Mouse (Mus musculus): Measurements from ENCODE around the gene Jund. TPM values are rescaled to one million over a fixed set of nuclear protein-coding genes. Genes with fewer than 3 reads are reported as not detected.

The Jund gene
- polyA plus RNA-seq, 1 experiment = 128 TPM

DNA sequence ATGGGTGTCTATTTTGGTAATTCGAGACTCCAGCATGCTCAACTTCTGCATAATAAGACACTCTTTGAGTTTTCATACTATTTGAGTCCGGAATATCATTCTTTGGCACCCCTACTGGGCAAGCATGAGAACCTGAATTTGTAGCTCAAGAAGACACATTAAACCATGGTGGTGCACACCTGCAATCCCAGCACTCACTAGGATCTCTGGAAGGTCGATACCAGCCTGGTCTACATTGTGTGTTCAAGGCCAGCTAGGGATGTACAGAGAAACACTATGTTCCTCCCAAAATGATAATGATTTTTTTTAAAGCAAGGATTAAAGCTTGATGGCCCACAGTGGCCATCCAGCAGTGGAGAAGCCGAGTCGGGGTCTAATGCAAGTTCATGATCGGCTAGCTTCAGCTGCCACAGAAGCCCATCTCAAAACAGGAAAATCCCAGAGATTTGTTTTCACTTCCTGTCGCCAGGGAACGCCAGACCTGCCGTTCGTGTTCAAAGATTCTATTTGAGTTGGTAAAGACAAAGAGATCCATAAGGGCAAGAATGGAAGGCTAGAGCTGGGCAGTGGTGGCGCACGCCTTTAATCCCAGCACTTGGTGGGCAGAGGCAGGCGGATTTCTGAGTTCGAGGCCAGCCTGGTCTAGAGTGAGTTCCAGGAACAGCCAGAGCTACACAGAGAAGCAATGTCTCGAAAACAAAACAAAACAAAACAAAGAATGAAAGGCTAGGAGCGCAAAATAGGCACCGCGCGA is 26.2 kb upstream of the Jund start:
- H3K79me2 ChIP-seq (ENCODE audit: control insufficient read depth, insufficient read depth) = peaks cover 31% of the 10 kb centered on the region
- peaks cover 19% of the 10 kb centered on the region for H3K79me3 ChIP-seq (ENCODE audit: low read depth)
- peak overlapping the region; percentile 29 for H3ac ChIP-seq (ENCODE audit: control insufficient read depth, insufficient read length, low read depth)
- H3K27me3 ChIP-seq (ENCODE audit: control insufficient read depth, insufficient read depth, insufficient read length) = no peaks in the 10 kb centered on the region
- peaks cover 6% of the 10 kb centered on the region for H3K36me3 ChIP-seq (ENCODE audit: control insufficient read depth, insufficient read depth)
- no peak for TF ChIP-seq MAX (IDR thresholded peaks at IDR 0.05)
- no peak for TF ChIP-seq CTCF (IDR thresholded peaks at IDR 0.05; ENCODE audit: control insufficient read depth, insufficient read depth, insufficient read length)
- no peak for TF ChIP-seq MYOG (IDR thresholded peaks at IDR 0.05; ENCODE audit: control insufficient read depth, extremely low read depth, insufficient read length)
- no peak for TF ChIP-seq CEBPB (IDR thresholded peaks at IDR 0.05; ENCODE audit: low read depth)
- TF ChIP-seq FOSL1 (IDR thresholded peaks at IDR 0.05; ENCODE audit: insufficient read depth, low read length, poor library complexity, severe bottlenecking) = no peak
- no peak for TF ChIP-seq MYOD1 (IDR thresholded peaks at IDR 0.05; ENCODE audit: control insufficient read depth, insufficient read length, low read depth)
- TF ChIP-seq USF1 (IDR thresholded peaks at IDR 0.05; ENCODE audit: low read depth) = no peak
- peak overlapping the region; percentile 14 for H3K4me3 ChIP-seq (ENCODE audit: insufficient read depth, poor library complexity, severe bottlenecking)

DNA sequence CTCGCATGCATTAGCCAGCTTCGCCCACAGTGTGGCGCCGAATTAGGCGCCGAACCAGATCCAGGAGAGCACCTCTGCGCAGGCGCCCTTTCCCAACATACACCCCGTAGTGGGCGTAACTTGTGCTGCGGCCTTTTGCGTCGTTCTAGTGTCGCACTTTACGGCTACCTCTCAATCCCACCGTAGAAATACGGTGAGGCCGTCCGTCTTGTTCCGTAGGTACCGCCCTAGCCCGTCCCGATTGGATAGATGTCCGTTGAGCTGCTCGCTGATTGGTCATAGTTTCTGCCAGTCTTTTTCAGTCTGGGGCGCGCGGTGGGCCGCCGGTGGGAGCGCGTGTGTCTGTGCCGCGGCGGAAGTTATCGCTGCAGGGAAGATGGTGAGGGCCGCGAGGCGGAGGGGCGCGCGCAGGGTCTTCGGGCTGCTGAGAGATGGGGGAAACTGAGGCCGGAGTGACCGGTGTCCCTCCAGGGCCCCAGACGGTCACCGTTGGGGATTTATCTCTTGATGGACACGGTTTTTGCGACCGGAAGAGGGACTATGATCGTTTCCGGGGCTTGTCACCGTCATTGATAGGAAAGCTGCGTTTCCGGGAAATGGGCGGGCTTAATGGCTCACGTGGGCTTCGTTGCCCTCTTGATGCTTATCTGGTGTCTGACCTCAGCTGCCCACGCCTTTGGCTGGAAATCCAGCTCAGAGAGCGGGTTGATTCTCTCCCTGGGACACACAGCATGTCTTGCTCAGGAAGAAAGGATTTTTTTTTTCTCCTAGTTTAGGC is 25.5 kb upstream of the Jund start, which contains the start of gene Lsm4:
Lsm4 (plus strand) TSS at position 170 of the 778 bp plus-strand sequence.
- Histone ChIP-seq H3ac (ENCODE audit: control insufficient read depth, insufficient read length, low read depth) (peak within 1 kb of the TSS; percentile 79), H3K27me3 (ENCODE audit: control insufficient read depth, insufficient read depth, insufficient read length) (no peaks in the 10 kb centered on the region), H3K79me3 (ENCODE audit: low read depth) (peaks cover 19% of the 10 kb centered on the region), H3K4me3 (ENCODE audit: insufficient read depth, poor library complexity, severe bottlenecking) (peak within 1 kb of the TSS; percentile 44), H3K36me3 (ENCODE audit: control insufficient read depth, insufficient read depth) (peaks cover 13% of the 10 kb centered on the region), H3K79me2 (ENCODE audit: control insufficient read depth, insufficient read depth) (peaks cover 31% of the 10 kb centered on the region)
- no peak for TF ChIP-seq FOSL1 (IDR thresholded peaks at IDR 0.05; ENCODE audit: insufficient read depth, low read length, poor library complexity, severe bottlenecking)
- peak; percentile 98 for TF ChIP-seq USF1 (IDR thresholded peaks at IDR 0.05; ENCODE audit: low read depth)
- no peak for TF ChIP-seq MYOG (IDR thresholded peaks at IDR 0.05; ENCODE audit: control insufficient read depth, extremely low read depth, insufficient read length)
- TF ChIP-seq CTCF (IDR thresholded peaks at IDR 0.05; ENCODE audit: control insufficient read depth, insufficient read depth, insufficient read length) = peak; percentile 72
- peak; percentile 72 for TF ChIP-seq MAX (IDR thresholded peaks at IDR 0.05)

DNA sequence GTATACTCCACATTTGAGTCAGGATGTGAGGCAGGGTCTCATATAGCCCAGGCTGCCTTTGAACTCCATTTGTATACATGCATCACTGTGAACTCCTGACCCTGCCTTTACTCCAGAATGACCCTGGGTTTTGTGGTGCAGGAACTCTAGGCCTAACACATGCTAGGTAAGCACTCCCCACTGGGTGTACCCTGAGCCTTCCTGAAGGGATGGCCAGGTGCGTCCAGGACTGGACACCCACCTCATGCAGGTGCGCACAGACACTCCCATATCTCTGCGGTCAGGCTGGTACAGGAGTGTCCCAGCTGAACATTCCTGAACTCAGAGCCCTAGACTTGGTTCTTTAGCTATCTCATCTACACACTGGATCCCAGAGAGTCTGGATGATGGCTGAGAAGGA is 24.6 kb upstream of the Jund start:
- H3K36me3 ChIP-seq (ENCODE audit: control insufficient read depth, insufficient read depth) = peaks cover 22% of the 10 kb centered on the region
- peak overlapping the region; percentile 79 for H3ac ChIP-seq (ENCODE audit: control insufficient read depth, insufficient read length, low read depth)
- TF ChIP-seq USF1 (IDR thresholded peaks at IDR 0.05; ENCODE audit: low read depth) (no peak), CTCF (IDR thresholded peaks at IDR 0.05; ENCODE audit: control insufficient read depth, insufficient read depth, insufficient read length) (no peak), MAX (IDR thresholded peaks at IDR 0.05) (no peak), MYOG (IDR thresholded peaks at IDR 0.05; ENCODE audit: control insufficient read depth, extremely low read depth, insufficient read length) (no peak), MYOD1 (IDR thresholded peaks at IDR 0.05; ENCODE audit: control insufficient read depth, insufficient read length, low read depth) (no peak), FOSL1 (IDR thresholded peaks at IDR 0.05; ENCODE audit: insufficient read depth, low read length, poor library complexity, severe bottlenecking) (no peak), CEBPB (IDR thresholded peaks at IDR 0.05; ENCODE audit: low read depth) (no peak)
- peak overlapping the region; percentile 44 for H3K4me3 ChIP-seq (ENCODE audit: insufficient read depth, poor library complexity, severe bottlenecking)
- peaks cover 19% of the 10 kb centered on the region for H3K79me3 ChIP-seq (ENCODE audit: low read depth)
- no peaks in the 10 kb centered on the region for H3K27me3 ChIP-seq (ENCODE audit: control insufficient read depth, insufficient read depth, insufficient read length)
- peaks cover 31% of the 10 kb centered on the region for H3K79me2 ChIP-seq (ENCODE audit: control insufficient read depth, insufficient read depth)

DNA sequence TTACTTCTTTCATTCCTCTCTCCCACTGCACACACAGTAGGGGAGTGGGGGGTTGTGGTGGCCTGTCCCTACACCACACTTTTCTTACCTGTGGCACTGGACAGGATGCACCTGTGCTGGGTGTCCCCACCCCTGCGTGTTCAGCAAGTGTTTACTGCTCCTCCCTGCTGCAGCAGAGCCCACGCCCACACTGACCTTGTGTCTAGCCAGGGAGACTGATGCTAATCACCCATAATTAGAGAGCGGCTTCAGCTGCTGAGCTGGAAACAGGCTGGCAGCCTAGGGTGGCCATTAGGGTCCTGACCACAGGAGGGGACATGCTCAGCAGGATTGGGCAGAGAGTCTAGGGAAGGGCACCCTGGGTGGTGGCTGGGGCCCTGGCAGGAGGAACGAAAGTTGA is 24.0 kb upstream of the Jund start:
- Histone ChIP-seq H3K79me2 (ENCODE audit: control insufficient read depth, insufficient read depth) (peaks cover 31% of the 10 kb centered on the region), H3K4me3 (ENCODE audit: insufficient read depth, poor library complexity, severe bottlenecking) (no peak overlapping the region), H3ac (ENCODE audit: control insufficient read depth, insufficient read length, low read depth) (peak overlapping the region; percentile 10), H3K36me3 (ENCODE audit: control insufficient read depth, insufficient read depth) (peaks cover 28% of the 10 kb centered on the region), H3K79me3 (ENCODE audit: low read depth) (peaks cover 19% of the 10 kb centered on the region), H3K27me3 (ENCODE audit: control insufficient read depth, insufficient read depth, insufficient read length) (no peaks in the 10 kb centered on the region)
- no peak for TF ChIP-seq CTCF (IDR thresholded peaks at IDR 0.05; ENCODE audit: control insufficient read depth, insufficient read depth, insufficient read length)
- TF ChIP-seq FOSL1 (IDR thresholded peaks at IDR 0.05; ENCODE audit: insufficient read depth, low read length, poor library complexity, severe bottlenecking) = no peak
- no peak for TF ChIP-seq MYOD1 (IDR thresholded peaks at IDR 0.05; ENCODE audit: control insufficient read depth, insufficient read length, low read depth)
- no peak for TF ChIP-seq MAX (IDR thresholded peaks at IDR 0.05)
- TF ChIP-seq MYOG (IDR thresholded peaks at IDR 0.05; ENCODE audit: control insufficient read depth, extremely low read depth, insufficient read length) = no peak
- TF ChIP-seq CEBPB (IDR thresholded peaks at IDR 0.05; ENCODE audit: low read depth) = no peak
- no peak for TF ChIP-seq USF1 (IDR thresholded peaks at IDR 0.05; ENCODE audit: low read depth)

DNA sequence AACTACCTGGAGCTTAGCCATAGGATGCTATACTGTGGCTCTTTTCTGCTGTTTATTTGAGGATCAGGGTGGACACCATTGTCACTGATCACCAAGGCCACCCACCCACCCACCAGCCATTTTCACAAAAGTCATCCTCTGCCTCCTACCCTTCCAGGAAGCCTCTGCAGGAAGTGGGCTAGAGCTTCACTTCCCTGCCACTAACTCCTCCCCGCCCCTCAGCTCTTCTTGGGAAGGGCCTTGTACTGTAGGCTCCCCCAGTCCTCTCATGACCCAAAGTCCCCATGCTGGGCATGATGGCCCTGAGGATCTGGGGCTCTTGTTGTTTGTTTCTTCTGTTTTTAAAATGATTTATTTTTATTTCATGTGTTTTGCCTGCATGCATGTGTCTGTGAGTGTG is 23.4 kb upstream of the Jund start:
- H3ac ChIP-seq (ENCODE audit: control insufficient read depth, insufficient read length, low read depth) = no peak overlapping the region
- no peaks in the 10 kb centered on the region for H3K27me3 ChIP-seq (ENCODE audit: control insufficient read depth, insufficient read depth, insufficient read length)
- H3K79me2 ChIP-seq (ENCODE audit: control insufficient read depth, insufficient read depth) = peaks cover 31% of the 10 kb centered on the region
- H3K79me3 ChIP-seq (ENCODE audit: low read depth) = peaks cover 19% of the 10 kb centered on the region
- H3K36me3 ChIP-seq (ENCODE audit: control insufficient read depth, insufficient read depth) = peaks cover 29% of the 10 kb centered on the region
- no peak for TF ChIP-seq MAX (IDR thresholded peaks at IDR 0.05)
- no peak for TF ChIP-seq USF1 (IDR thresholded peaks at IDR 0.05; ENCODE audit: low read depth)
- no peak for TF ChIP-seq FOSL1 (IDR thresholded peaks at IDR 0.05; ENCODE audit: insufficient read depth, low read length, poor library complexity, severe bottlenecking)
- no peak for TF ChIP-seq CEBPB (IDR thresholded peaks at IDR 0.05; ENCODE audit: low read depth)
- TF ChIP-seq MYOD1 (IDR thresholded peaks at IDR 0.05; ENCODE audit: control insufficient read depth, insufficient read length, low read depth) = no peak
- no peak for TF ChIP-seq CTCF (IDR thresholded peaks at IDR 0.05; ENCODE audit: control insufficient read depth, insufficient read depth, insufficient read length)
- TF ChIP-seq MYOG (IDR thresholded peaks at IDR 0.05; ENCODE audit: control insufficient read depth, extremely low read depth, insufficient read length) = no peak
- H3K4me3 ChIP-seq (ENCODE audit: insufficient read depth, poor library complexity, severe bottlenecking) = no peak overlapping the region
